Mouse (Mus musculus): ENCODE results near the gene Sema3f. TPM values are rescaled to one million over a fixed set of nuclear protein-coding genes. Genes with fewer than 3 reads are reported as not detected.

Sema3f gene
- total and polyA plus RNA-seq, 2 experiments from 2014 or later = 7.8 to 56.6 TPM

DNA sequence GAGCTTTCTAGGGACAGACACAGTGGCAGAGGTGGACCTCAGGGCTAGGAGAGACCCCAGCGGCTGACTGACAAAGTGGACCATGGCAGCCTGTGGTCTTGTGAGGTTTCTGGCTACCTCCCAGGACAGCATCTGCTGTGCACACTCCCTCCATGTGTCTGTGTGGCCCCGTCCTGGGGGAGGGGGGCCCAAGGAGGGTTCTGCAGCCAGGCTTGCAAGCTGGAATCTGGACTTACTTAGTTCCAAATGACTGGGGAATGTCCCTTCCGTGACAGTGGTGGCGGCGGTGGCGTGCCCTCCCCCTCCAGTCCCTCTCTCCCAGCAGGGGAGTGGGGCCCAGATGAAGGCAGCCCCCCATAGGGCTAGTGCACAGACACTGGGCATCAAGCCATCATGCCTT is 6.7 kb upstream of the Sema3f start:
- Histone ChIP-seq H3K36me3 (ENCODE audit: insufficient read depth) (no peaks in the 10 kb centered on the region), H3K9me3 (ENCODE audit: low read length) (no peaks in the 10 kb centered on the region), H3K4me1 (ENCODE audit: insufficient read depth) (no peaks in the 10 kb centered on the region), H3K4me3 (ENCODE audit: low read depth, low read length) (no peak overlapping the region), H3K27me3 (ENCODE audit: insufficient read depth, low read length) (no peaks in the 10 kb centered on the region), H3K9ac (no peak overlapping the region), H3K27ac (ENCODE audit: low read depth, low read length) (no peak overlapping the region), H3K4me2 (ENCODE audit: low read depth) (no peak overlapping the region)
- 43% methylated on average over 6 of the region's 6 CpGs for WGBS
- DNase-seq (no peak), ATAC-seq (no peak)
- TF ChIP-seq CTCF (IDR thresholded peaks at IDR 0.05; ENCODE audit: low read depth) = no peak

DNA sequence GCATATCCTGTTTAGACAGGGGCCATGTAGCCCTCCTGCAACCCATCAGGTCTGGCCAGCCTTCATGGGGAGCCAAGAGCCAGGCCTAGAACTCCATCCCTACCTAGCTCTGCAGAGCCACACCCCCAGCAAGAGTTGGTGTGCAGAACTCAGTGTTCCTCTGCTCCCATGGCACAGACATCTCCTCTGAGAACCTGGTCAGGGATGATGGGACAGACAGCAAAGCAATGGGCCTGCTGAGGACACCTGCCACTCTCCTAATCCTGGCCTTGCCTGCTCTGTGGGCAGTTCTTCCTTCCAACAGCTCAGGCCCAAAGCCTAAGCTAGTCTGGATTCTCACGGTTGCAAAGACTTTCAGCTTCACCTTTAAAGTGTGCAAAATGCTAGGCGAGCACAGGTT is 5.4 kb upstream of the Sema3f start:
- no peaks in the 10 kb centered on the region for H3K36me3 ChIP-seq (ENCODE audit: insufficient read depth)
- H3K9me3 ChIP-seq (ENCODE audit: low read length) = no peaks in the 10 kb centered on the region
- H3K4me2 ChIP-seq (ENCODE audit: low read depth) = no peak overlapping the region
- H3K27me3 ChIP-seq (ENCODE audit: insufficient read depth, low read length) = no peaks in the 10 kb centered on the region
- no peak overlapping the region for H3K27ac ChIP-seq (ENCODE audit: low read depth, low read length)
- H3K4me1 ChIP-seq (ENCODE audit: insufficient read depth) = no peaks in the 10 kb centered on the region
- no peak overlapping the region for H3K4me3 ChIP-seq (ENCODE audit: low read depth, low read length)
- DNase-seq (no peak), ATAC-seq (no peak)
- 84% methylated on average over 2 of the region's 2 CpGs for WGBS
- no peak for TF ChIP-seq CTCF (IDR thresholded peaks at IDR 0.05; ENCODE audit: low read depth)
- no peak overlapping the region for H3K9ac ChIP-seq

DNA sequence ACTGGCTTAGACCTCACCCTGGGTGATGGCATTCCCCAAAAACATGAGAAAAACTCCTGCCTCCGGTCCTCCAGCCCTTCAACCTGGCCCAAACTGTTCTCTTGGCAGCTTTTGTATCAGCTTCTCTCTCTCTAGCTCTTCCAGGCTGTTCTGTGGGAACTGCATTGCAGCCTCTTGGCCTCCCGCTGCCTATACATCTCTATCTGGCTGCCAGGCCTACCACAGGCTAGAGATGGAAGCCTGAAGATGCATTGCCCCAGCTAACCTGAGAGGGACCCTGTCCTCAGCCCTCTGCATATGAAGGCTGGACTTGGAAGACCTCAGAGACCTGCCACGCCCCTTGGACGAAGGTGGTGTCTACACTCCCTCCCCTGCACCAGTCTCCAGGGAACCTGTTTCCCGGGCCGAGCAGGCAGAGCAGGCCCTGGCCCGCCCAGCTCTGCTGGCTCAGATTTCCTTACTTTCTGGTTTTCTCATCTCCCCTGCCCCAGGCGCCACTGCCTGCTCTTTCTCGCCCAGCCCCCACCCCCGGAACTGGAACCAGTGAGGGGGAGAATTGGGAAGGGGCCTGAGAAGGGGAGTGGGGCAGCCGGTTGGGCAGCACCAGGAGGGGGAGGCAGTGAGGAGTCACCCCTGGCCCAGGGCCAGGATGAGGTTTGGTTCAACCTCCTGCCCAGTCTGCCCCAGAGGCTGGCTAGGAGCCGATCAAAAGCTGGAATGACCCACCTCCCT is 4.1 kb upstream of the Sema3f start:
- no peak for TF ChIP-seq CTCF (IDR thresholded peaks at IDR 0.05; ENCODE audit: low read depth)
- DNase-seq = no peak
- no peak overlapping the region for H3K27ac ChIP-seq (ENCODE audit: low read depth, low read length)
- no peaks in the 10 kb centered on the region for H3K4me1 ChIP-seq (ENCODE audit: insufficient read depth)
- H3K9me3 ChIP-seq (ENCODE audit: low read length) = no peaks in the 10 kb centered on the region
- no peak overlapping the region for H3K9ac ChIP-seq
- 10% methylated on average over 12 of the region's 12 CpGs for WGBS
- H3K4me2 ChIP-seq (ENCODE audit: low read depth) = no peak overlapping the region
- no peaks in the 10 kb centered on the region for H3K27me3 ChIP-seq (ENCODE audit: insufficient read depth, low read length)
- no peaks in the 10 kb centered on the region for H3K36me3 ChIP-seq (ENCODE audit: insufficient read depth)
- ATAC-seq = no peak
- no peak overlapping the region for H3K4me3 ChIP-seq (ENCODE audit: low read depth, low read length)

DNA sequence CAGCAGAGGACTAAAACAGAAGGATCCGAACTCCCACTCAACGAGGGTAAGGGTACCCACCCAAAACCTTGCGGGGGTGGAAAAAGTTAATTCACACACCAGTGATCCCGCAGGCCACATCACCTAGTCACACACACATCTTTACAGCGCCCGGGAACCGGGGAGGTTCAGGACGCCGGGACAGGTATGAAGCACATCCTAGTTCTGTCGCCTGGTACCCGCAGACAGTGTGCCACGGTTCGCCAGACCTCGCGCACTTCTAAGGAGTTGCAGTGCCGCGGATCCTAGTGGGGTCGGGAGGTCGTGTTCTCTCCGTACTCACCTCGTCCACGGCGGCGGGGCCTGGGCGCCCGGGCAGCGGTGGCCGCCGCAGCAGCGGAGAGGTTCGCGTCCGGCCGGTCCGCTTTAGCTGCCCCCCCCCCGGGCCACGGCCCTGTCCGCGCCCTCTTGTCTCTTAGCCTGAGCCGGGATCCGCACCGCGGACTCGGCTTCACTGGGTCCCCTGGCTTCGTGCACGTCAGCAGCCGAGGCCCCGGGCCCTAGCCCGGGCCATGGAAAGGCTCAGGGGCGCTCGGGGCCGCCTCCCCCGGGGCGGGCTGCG is 1.1 kb downstream of the Sema3f start:
- Histone ChIP-seq H3K4me1 (ENCODE audit: insufficient read depth) (peaks cover 12% of the 10 kb centered on the region; the same call in 1 of the 2 replicates), H3K4me2 (ENCODE audit: low read depth) (peak overlapping the region; percentile 91), H3K27ac (ENCODE audit: low read depth, low read length) (peak overlapping the region; percentile 80), H3K4me3 (ENCODE audit: low read depth, low read length) (peak overlapping the region; percentile 75), H3K27me3 (ENCODE audit: insufficient read depth, low read length) (no peaks in the 10 kb centered on the region), H3K9me3 (ENCODE audit: low read length) (no peaks in the 10 kb centered on the region), H3K9ac (peak overlapping the region; percentile 73), H3K36me3 (ENCODE audit: insufficient read depth) (peaks cover 7% of the 10 kb centered on the region; the same call in 1 of the 2 replicates)
- ATAC-seq = 0 out of 2 replicates have a peak, but pooled peaks have one; percentile 12
- 2% methylated on average over 53 of the region's 55 CpGs for WGBS
- no peak for TF ChIP-seq CTCF (IDR thresholded peaks at IDR 0.05; ENCODE audit: low read depth)
- DNase-seq = no peak

DNA sequence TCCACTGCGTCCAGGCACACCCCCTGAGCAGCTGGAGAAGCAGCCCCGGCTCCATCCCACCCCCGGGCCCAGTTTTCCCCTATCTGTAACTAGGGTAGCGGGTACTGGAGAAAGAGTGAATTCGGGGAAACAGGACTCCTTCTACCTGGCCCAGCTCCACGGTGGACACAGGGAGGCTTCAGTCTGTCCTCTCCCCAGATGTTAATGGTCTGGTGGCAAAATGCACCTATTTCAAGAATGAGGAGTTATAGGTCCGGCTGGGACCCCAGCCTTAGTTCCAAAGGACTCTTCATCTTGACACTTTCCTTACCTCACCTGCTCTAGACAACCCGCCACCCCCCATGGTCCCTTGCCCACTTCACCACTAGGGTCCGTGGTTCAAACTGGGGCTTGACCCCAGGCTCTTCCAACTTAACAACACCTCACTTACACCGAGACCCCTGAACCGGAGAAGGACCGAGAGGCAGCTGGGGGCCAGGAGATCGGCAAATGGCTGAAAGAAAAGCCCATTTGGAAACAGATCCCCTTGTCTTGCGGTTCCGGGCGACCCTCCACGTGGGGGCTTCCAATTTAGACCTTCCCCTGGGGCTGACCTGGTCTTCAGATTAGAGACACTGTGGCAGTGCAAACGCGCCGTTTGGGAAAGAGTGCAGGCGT is 1.7 kb downstream of the Sema3f start:
- ATAC-seq (no peak), DNase-seq (no peak)
- H3K9ac ChIP-seq = peak overlapping the region; percentile 73
- H3K27ac ChIP-seq (ENCODE audit: low read depth, low read length) = peak overlapping the region; percentile 84
- peaks cover 12% of the 10 kb centered on the region; the same call in 1 of the 2 replicates for H3K4me1 ChIP-seq (ENCODE audit: insufficient read depth)
- 8% methylated on average over 21 of the region's 21 CpGs for WGBS
- H3K9me3 ChIP-seq (ENCODE audit: low read length) = no peaks in the 10 kb centered on the region
- H3K36me3 ChIP-seq (ENCODE audit: insufficient read depth) = peaks cover 12% of the 10 kb centered on the region; the same call in 1 of the 2 replicates
- no peak for TF ChIP-seq CTCF (IDR thresholded peaks at IDR 0.05; ENCODE audit: low read depth)
- peak overlapping the region; percentile 91 for H3K4me2 ChIP-seq (ENCODE audit: low read depth)
- H3K4me3 ChIP-seq (ENCODE audit: low read depth, low read length) = peak overlapping the region; percentile 75
- no peaks in the 10 kb centered on the region for H3K27me3 ChIP-seq (ENCODE audit: insufficient read depth, low read length)

DNA sequence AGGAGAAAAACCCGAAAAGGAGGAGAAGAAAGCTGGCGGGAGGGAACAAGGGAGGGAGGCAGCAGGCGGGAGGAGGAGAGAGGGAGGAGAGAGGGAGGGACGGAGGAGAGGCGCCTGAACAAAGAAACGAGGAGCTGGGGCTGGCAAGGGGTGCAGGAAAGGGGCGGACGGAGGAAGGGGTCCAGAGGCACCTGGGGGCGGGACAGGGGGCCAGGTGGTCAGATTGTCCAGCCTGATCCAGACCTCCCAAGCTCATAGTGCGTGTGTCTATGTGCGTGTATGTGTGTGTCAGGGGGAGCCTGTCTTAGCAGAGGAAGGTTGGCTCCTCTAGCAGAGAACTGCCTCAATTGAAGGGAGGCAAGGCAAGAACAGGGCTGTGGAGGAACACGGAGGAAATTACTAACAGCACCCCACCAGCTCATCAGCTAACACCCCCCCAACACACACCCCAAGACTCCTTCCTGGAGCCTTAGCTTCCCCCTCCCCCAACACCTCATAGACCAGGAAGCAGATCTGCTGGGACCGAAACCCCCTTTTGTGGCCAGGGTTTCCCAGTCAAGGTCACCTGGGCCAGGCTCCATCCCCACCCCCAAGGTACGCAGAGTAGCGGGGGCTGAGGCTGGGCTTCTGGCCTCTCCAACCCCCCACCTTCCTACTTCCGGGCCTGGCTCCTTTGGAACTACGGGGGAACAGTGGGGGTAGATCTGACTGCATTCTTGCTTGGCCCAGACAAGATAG is 2.4 kb downstream of the Sema3f start:
- no peak for TF ChIP-seq CTCF (IDR thresholded peaks at IDR 0.05; ENCODE audit: low read depth)
- Histone ChIP-seq H3K36me3 (ENCODE audit: insufficient read depth) (peaks cover 17% of the 10 kb centered on the region; the same call in 1 of the 2 replicates), H3K4me3 (ENCODE audit: low read depth, low read length) (peak overlapping the region; percentile 75), H3K27me3 (ENCODE audit: insufficient read depth, low read length) (no peaks in the 10 kb centered on the region), H3K9ac (peak overlapping the region; percentile 73), H3K4me2 (ENCODE audit: low read depth) (peak overlapping the region; percentile 91), H3K9me3 (ENCODE audit: low read length) (no peaks in the 10 kb centered on the region), H3K4me1 (ENCODE audit: insufficient read depth) (peaks cover 12% of the 10 kb centered on the region; the same call in 1 of the 2 replicates), H3K27ac (ENCODE audit: low read depth, low read length) (peak overlapping the region; percentile 84)
- ATAC-seq = peak; percentile 45
- peak; percentile 77 for DNase-seq
- WGBS = 5% methylated on average over 17 of the region's 17 CpGs
